Mouse (Mus musculus) right cerebral cortex, postnatal 36 days (tissue): ENCODE results near the gene Lin37.
A peak's percentile ranks its signal among the peaks of the same experiment; 100 is the strongest.

Source experiments
- DNase-seq, 2 experiments: peaks; one replicate each; pipeline ENCODE4 v3.0.0; 2022; ENCODE audit warnings: low spot score in 2 of 2, mixed read lengths in 1 of 2

Gene Lin37

DNA sequence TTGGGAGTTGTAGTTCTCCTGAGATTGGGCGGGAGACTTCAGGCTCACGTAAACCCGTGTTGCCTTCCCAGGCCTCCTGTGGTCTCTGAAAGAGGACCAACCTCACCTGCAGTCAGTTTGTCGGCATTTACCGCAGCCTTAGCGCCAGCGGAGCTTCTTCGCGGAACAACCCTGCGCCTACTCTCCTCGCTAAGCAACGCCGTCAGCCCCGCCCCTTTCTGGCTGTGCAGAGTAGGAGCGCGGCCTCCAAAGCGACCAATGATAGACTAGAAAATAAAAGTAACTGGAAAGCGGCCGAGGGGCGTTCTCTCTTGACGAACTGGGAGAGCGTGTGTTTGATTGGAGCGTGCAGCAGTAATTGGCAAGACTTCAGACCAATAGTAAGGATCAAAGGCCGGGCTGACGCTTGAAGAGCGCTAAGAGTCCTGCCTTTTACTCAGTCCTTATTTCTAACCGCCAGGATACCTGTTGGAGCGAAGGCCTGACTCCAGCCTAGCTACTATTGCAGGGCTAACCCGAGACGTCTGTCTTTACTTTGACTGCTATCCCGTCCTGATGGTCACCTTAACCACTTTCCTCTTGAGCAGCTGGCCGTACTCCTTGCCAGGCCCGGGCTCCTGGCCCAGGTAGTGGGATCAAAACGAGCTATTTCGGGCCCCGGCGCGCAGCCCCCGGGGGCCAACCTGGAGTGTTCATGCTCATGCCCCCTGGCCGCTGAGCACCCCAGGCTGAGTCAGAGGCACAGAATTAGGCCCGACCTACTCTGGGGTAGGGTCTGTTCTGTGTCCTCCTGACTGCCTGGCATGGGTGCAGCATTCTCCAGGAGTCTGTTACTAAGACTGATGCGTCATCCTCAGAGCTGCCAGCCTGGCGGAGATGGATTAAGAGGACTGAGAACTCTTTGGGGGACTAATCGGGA, 7.3 kb downstream of the Lin37 start, which contains the start of the genes Hspb6 and Proser3:
TSS of gene Hspb6 (plus strand) at position 77 of the 919 bp plus-strand sequence.
TSS of gene Proser3 (minus strand) at position 198 of the 919 bp plus-strand sequence.
- DNase-seq: peak; percentile 94 to 98

DNA sequence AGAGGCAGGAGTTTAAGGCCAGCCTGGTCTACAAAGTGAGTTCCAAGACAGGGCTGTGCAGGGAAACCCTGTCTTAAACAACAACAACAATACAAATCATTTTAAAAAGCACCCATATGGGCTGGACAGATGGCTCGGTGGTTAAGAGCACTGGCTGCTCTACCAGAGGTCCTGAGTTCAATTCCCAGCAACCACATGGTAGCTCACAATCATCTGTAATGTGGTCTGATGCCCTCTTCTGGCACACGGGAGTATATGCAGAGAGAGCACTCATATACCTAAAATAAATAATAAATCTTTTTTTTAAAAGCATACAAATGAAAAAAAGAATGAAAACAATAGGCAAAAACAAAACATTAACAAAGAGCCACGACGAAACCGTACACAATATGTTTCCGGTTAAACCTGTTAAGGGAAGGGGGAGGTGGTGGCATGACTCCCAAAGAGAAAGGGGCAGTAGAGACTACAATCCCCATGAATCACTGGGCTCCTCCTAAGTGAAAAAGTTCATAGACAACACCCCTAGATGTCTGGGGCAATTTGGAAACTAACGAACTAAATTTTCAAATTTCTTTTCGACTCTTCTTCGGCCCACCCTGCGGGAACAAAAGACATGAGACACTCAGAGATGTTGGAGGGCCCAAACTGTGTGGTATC, 8.1 kb downstream of the Lin37 start:
- DNase-seq: no peak

DNA sequence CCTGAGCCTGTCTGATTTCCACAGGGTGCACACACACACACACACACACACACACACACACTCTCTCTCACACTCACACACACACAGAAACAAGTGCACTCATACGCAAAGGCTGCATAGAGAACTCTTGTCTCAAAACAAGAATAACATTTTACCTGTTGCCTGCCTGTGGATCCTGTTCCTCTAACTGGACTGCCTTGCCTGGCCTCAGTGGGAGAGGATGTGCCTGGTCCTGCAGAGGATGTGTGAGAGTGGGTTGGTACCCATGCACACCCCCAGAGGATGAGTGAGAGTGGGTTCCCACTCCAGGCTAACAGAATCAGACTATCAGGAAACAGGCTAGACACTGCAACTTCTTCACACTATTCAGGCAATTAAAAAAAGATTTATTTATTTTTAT, 9.0 kb downstream of the Lin37 start:
- no peak for DNase-seq

DNA sequence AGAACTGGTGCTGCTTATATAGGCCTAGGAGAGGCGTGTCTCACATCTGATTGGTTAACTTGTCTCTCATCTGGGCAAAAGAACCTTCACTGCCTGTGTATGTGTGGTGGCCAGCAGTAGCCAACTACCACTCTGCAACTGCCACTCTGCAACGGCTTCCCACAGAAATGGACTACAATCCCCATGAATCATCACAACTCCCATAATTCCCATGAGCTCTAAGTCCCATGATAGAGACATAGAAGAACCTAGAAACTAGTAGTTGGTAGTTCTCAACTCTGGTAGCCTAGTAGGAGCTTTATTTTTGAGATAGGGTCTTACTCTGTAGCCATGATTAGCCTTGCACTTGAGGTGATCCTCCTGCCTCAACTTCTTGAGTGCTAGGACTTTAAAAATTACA, 9.8 kb downstream of the Lin37 start:
- no peak for DNase-seq

DNA sequence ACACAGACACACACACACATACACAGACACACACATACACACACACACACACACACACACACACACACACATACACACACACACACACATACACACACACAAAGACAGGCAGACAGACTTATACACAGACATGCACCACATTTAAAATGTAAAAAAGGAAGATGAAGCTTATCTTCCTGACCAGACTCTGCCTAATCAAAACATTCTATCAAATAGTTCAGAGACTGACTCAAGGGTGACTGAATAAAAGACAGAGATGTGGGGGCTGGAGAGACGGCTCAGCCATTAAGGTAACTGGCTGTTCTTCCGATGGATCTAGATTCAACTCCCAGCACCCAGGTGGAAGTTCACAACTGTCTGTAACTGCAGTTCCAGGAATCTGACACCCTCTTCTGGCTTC, 15.3 kb downstream of the Lin37 start:
- no peak for DNase-seq

DNA sequence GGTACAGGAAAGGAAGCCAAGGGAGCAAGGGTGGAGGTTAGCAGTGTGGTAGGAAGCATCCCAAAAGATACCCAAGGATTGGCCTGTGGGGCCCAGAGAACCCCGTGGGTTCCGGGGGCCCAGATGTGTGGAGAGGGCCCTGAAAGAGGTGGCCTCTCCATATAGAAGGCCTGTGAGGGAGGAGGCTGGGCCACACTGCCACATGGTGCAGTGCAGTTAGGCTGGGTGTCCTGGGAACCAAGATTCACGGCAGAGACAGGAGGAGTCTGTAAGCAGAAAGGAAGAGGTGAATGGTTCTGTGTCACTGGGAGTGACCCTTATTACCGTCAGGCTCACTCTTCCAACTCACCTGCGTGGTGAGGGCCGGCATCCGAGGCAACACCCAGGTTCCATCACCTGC, 19.1 kb downstream of the Lin37 start:
- no peak for DNase-seq

DNA sequence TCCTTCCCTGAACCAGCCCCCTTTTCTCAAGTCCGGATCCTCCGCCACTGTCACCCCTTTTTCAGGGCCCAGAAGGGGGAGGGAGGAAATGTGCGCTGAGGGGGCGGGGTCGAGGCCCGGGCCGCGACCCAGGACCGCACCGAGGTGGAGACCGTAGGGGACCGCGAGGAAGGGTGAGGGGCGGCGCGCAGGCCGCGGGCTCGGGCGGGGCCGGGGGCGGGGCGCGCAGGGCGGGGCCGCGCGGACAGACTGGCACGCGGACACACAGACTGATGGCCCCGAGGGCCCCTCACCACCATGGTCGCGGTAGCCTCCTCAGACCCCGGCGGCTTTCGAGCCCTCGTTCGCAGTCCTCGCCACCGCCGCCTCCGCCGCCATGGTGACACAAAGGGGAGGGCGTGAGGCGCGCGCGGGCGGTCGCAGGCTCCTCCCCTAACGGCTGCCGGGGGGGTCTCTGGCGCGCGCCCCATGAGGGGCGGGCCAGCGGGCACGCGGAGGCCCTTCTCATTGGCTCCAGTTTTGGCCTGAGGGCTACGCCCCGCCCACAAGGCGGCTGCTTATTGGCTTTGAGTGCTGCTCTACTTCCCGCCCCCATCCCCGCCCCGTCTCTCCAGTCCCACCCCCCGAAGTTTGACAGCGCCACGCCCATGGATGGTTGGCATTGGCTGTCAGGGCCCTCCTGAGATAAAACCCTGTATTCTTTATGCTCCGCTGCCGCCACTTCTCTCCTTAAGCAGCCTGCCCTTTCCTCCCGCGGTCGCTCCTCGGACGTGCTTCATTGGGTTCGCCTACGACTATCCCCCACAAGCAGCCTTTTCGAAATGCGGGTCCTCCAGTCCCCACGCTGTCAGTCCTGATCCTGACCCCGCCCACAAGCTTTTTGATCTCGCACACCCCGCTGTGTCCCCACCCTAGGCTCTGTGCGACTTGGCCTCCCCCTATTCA, 24.7 kb downstream of the Lin37 start, which contains the start of gene Arhgap33:
TSS of gene Arhgap33 (minus strand) at position 428 of the 945 bp plus-strand sequence.
- peak; percentile 97 to 98 for DNase-seq

DNA sequence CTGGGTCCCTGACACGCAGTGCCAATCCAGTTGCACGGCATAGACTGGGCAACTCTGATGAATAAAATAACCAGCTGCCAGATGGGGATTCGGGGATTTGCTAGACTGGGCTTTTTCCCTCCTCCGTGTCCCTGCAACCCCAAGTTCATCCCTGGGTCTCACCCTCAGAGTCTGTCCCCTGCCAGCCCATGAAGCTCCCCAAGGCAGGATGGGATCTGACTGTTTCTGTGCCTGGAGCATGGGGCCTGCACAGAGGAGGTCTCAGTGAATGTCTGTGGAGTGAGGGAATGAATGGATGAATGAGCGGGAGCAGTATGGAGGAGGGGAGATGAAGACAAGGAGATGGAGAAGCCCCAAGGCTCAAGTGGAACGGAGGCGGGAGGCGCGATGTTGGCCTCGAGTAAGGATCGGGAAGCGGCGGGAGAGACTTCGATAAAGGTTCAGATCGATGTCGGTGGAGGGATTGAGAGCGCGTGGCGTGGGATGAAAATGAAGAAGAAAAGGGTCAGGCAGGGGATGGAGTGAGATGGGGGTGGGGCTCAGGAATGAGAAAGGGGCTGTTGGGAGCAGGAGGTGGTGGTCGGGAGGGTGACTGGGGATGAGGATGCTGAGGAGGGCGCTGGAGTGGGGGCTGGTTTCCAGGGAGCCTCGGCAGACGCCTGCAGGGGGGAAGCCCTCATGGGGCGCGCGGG, 25.6 kb downstream of the Lin37 start:
- DNase-seq: no peak

DNA sequence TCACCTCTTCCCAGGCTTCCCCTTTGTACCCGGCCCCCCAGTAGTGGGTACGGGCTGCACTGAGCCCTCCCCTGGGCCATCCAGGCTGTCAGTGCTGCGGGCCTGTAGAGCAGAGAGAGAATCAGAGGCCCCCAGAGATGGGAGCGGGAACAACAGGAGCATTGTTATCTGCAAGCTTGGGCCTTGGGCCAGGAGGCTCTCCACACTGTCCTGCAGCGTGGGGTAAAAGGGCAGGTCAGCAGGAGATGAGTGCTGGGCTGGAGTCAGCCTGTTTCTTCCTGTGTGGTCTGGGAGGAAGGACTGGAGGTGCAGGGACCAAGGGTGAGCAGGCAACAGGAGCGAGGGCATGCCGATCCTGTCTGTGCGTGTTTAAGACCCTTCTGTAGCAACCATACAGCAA, 26.7 kb downstream of the Lin37 start:
- no peak for DNase-seq

DNA sequence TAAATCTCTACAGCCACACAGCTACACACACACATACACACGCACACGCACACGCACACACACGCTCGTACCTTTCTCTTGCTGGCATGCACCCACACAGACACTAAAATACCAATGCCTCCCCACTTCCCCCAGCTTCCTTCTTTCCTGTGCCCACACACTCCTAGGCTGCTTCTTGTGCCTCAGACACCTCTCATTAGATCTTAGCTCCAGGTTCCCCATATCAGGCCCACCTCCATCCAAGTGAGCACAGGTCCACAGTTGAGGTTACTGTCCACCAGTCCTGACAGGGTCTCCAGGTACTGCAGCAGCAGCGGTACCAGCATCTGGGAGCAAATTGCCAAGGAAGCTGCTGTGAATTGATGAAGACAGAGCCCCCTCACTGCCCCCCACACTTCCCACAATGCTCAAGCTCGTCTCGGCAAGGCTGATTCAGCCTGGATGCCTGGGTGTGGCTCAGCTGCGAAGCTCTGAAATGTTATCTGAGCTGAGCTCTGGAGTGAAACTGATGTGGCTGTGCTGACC, 28.3 kb downstream of the Lin37 start:
- peak; percentile 76 to 86 for DNase-seq

DNA sequence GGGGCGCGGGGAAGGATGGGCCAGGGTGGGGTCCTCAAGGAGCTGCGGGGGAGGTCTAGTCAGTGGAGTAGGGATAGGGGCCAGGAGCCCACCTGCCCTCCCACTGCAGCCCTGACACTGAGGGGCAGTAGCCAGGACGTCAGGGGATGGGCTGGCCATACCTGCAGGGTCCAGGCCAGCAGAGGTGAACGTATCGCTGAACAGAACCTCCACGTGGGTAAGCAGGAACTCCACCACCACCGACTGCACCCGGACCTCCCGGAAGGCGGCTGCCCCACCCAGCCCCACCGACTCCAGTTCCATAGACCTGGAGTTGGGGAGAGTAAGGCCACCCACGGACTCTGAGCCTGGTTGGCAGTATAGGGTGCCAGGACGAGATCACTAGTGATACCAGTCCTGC, 32.7 kb downstream of the Lin37 start:
- no peak for DNase-seq

DNA sequence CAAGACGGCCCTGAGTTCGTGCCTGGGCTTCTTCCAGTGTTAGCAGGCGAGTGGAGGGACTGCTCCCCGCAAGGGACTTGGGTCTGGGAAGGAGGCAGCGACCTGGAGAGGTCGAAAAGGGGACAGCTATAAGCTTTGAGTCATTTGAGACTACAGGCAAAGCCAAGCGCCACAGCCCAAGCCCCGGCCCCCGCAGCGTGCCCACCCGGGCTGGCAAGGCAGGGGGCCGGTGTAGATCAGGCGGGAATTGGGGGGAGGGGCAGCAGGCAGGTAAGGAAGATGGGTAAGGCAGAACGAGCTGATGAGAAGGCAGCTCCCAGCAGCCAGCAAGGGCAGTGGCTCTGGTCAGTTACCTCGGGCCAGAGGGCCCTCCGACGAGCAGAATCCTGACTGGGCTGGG, 33.2 kb downstream of the Lin37 start:
- DNase-seq: no peak

DNA sequence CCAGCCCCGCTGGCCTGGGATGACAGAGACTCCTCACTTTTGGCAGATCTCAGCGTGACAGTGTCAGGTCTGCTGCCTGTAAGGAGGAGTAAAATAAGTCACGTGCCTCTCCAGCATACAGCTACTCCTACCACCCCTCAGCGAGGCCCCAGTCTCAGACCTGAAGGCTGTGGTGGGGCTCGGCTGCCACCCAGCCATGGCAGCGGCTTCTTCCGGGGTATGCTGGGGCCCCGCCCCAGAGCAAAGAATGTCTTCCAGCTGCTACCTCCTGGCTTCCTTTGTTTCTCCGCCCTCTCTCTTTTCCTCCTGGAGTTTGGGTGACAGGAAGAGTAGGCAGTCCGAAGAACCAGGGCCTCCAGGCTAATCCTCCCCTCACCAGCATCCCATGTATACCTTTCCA, 33.7 kb downstream of the Lin37 start:
- no peak for DNase-seq

DNA sequence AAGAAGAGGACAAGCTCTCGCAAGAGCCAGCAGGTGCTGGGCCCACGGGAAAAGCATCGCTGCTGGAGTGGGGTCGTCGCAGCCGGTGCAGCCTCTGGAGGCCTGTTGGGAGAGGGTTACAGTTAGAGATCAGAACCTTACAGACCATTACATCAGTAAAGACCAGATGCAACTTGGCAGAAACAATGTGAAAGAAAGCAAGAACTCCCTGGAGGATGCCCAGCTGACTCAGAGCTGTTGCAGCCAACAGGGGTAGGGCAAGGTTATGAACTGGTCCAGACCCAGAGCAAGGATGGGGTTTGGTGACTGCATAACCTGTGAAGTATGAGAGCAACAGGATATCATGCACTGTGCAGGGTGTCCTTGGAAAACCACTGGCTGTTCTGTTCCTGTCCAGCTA, 35.2 kb downstream of the Lin37 start:
- DNase-seq: no peak

DNA sequence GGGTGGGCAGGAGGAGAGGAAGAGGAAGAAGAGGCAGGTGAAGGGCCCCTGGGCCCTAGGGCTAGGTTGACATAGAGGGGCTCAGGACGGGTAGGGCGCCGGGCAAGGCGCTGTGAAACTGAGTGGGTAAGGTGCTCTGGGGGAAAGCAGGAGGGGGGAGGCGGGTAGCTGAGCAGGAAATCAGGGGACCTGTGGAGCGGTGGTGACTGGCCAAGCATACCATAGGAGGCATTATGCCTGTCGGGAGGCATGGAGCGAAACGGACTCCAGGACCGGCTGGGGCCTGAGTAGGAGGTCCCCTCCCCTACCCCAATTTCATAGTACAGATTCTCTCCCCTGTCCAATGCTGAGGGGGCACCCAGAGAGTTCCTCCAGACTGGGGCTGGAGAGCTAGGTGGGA, 36.8 kb downstream of the Lin37 start:
- no peak for DNase-seq

DNA sequence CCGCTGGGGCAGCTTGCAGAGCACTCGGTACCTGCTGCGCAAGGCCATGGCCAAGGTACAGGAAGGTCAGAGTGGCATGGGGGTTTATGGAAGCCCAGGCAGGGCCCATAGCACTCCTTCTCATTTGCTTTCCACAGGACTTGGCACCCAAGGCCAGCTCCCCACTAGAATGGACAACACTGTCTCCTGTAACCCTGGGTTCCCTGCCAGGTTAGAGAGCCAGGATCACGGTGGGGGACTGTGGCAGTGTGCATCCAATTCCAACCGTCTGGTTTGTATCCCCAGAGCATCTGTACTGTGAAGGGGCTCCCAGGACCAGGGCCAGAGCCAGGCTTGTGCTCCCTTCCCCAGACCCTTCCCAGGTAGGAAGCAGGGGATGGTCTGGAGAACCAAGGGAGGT, 38.8 kb downstream of the Lin37 start:
- no peak for DNase-seq

DNA sequence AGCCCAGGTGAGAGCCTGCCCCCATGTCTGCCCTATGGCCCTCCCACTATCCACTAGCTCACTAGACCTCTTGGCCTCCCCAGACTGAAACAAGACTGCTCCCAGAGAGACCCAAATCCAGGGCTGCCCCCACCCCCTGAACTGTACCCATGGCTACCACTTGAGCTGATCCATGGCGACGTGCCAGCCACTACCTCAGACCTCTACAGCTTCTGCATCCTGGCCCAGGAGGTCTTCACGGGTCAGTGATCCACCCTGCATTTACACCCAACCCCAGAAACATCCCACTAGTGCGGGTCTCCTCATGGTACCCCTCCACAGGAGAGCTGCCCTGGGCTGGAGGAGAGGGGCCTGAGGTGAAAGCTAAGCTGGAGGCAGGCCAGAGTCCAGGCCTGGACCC, 39.2 kb downstream of the Lin37 start:
- DNase-seq: no peak

DNA sequence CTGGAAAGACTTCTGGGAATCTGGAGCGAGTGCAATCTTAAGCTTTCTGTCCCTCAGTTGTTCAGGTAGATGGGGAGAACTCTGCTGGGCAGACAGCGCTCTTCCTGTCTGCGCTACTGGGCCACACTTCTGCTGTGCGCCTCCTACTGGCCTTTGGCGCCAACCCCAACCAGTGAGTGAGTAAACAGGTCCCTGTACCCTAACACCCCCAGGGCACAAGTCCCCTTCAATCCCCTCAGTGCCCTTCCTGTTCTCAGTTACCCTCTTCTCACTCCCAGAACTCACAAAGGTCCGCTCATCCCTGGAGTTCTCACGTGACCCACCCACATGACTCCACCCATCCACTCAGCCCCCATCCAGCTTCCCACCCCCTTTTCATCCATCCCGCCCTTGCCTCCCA, 41.3 kb downstream of the Lin37 start:
- no peak for DNase-seq

DNA sequence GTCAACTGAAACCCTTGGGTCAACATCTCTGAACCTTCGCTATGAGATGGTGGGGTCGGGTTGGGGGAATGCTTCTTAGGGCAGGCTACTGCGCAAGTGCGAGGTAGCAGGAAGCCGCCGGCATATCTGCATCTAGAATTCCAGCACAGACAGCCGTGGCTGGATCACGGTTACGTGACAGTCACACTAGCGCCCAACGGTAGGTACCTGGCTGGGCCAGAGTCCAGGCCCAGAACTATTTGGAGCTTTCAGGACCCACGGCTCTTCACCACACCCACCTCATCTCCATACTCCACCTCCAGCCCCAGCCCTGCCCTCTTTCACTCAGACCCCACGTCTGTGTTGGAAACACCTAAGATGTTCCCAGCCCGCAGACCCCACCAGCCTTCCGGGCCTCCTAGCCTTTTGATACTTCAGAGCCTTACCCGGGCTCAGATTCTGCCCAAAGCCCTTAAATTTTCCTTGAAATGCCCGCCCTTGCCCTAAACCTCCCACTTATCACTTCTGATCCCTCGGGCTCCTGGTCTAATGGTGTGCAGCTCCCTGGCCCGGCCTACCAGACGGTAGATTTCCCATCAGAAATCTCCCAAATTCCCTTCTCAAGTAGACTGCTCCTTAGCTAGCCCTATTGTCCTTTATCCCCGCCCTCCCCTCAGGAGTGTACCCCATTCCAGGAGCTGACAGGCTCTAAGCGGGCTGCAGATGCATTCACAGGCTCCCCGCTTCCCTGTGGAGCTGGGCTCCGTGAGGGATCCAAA, 44.5 kb downstream of the Lin37 start:
- no peak for DNase-seq

DNA sequence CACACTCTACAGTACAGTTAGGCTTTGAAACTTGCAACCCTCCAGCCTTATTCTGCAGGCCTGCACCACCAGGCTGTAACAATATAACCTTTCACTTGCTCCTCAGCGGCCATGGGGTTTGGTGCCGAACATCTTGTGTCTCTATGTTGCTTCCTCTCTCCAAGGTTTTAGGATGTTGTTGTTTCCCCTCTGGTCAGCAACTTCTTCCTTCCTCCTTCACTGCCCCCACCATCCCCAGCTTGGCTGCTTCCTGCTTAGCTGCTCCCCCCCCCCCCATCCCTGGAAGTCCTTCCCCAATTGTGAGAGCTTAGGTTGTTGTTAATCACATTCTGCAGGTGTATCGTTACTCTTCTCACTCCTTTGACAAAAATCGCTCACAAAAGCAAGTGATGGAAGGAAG, 51.6 kb downstream of the Lin37 start:
- DNase-seq: no peak
